Mouse (Mus musculus) spleen, adult 2 months (tissue): ENCODE measurements around the gene Nav2. TPM values are rescaled to one million over a fixed set of nuclear protein-coding genes. Genes with fewer than 3 reads are reported as not detected.
A peak's percentile ranks its signal among the peaks of the same experiment; 100 is the strongest.

Source experiments
- DNase-seq, 2 experiments: peaks; one replicate each; pipeline versions ENCODE4 v3.0.0 to v3.0.0-alpha.2; 2012 to 2021; ENCODE audit warnings: low spot score in 2 of 2, low read depth in 1 of 2
- H3K27ac ChIP-seq: fragments of 200-500 bp; 2 replicates; pipeline ENCODE4 v1.5.1; 2012; ENCODE audit warnings: low read length, inconsistent platforms; ENCODE audit not compliant: insufficient read depth
- H3K27me3 ChIP-seq: fragments of 200-500 bp; 2 replicates; pipeline ENCODE4 v1.6.1; 2012; ENCODE audit warnings: mild to moderate bottlenecking, moderate library complexity, low read length, inconsistent platforms; ENCODE audit not compliant: control insufficient read depth, insufficient read depth
- H3K36me3 ChIP-seq: fragments of 200-500 bp; 2 replicates; pipeline ENCODE4 v1.6.1; 2012; ENCODE audit warnings: mild to moderate bottlenecking, low read length, inconsistent platforms; ENCODE audit not compliant: control insufficient read depth, insufficient read depth
- H3K4me1 ChIP-seq: fragments of 200-500 bp; 2 replicates; pipeline ENCODE4 v1.6.1; 2011; ENCODE audit warnings: inconsistent platforms; ENCODE audit not compliant: control insufficient read depth, insufficient read depth, insufficient read length
- H3K4me3 ChIP-seq: fragments of 200-500 bp; 2 replicates; pipeline ENCODE4 v1.5.1; 2011; ENCODE audit warnings: mild to moderate bottlenecking, inconsistent platforms; ENCODE audit not compliant: insufficient read depth, insufficient read length; ENCODE audit errors: extremely low read depth
- CTCF ChIP-seq: fragments of 200-500 bp; IDR thresholded peaks from 2 replicates; pipeline ENCODE4 v1.5.1; 2011; ENCODE audit warnings: mild to moderate bottlenecking, inconsistent platforms; ENCODE audit not compliant: insufficient read depth, insufficient read length, insufficient replicate concordance; ENCODE audit errors: extremely low read depth
- POLR2A ChIP-seq: fragments of 200-500 bp; IDR thresholded peaks from 2 replicates; pipeline ENCODE4 v1.6.1; 2011; ENCODE audit warnings: low read depth, low read length, inconsistent platforms
- WGBS: fragments of 180-500 bp; shearing (Covaris S2); methylation state at CpG from one replicate; pipeline ENCODE4 v1.1.7; 2018; 5-methylcytosine and 5-hydroxymethylcytosine counted together
- polyA plus RNA-seq: library from polyadenylated mRNA; depleted of rRNA; stranded (reverse); fragments of >200 nt; gene quantifications from 2 replicates; pipeline ENCODE4 v1.2.3, GENCODE M21; 2012; rRNA removed

Gene Nav2
- 3.3 and 3.5 TPM in 2 replicates for polyA plus RNA-seq

GRCm38 (mm10) chr7:48908521-48909341 is at the start of gene Nav2:
Gene Nav2 (plus strand): TSS chr7:48908716.
- no peak within 1 kb of the TSS for H3K4me3 ChIP-seq
- H3K4me1 ChIP-seq = peaks cover 15% of the 10 kb centered on the region; the same call in 1 of the 2 replicates
- WGBS = 8% methylated on average over 8 of the region's 8 CpGs
- H3K27me3 ChIP-seq = no peaks in the 10 kb centered on the region
- DNase-seq = peak; percentile 10 to 29
- peak within 1 kb of the TSS; percentile 78 for H3K27ac ChIP-seq
- no peaks in the 10 kb centered on the region for H3K36me3 ChIP-seq
- TF ChIP-seq POLR2A (no peak), CTCF (no peak)

GRCm38 (mm10) chr7:48859362-48859761 is 49.2 kb upstream of the Nav2 start:
- H3K27me3 ChIP-seq = no peaks in the 10 kb centered on the region
- no peak for DNase-seq
- no peak overlapping the region for H3K4me3 ChIP-seq
- no peaks in the 10 kb centered on the region; the same call in 1 of the 2 replicates for H3K4me1 ChIP-seq
- TF ChIP-seq POLR2A = no peak
- no peak for TF ChIP-seq CTCF
- no peak overlapping the region for H3K27ac ChIP-seq
- H3K36me3 ChIP-seq = no peaks in the 10 kb centered on the region
- WGBS = 60% methylated on average over 4 of the region's 4 CpGs

- WGBS = 21% methylated on average over 1 of the region's 1 CpGs
- peaks cover under 1% of the 10 kb centered on the region; the same call in 1 of the 2 replicates for H3K4me1 ChIP-seq
Measured at GRCm38 (mm10) chr7:48860948-48861347, 47.6 kb upstream of the Nav2 start.

GRCm38 (mm10) chr7:48861796-48862195 is 46.7 kb upstream of the Nav2 start:
- H3K36me3 ChIP-seq = no peaks in the 10 kb centered on the region
- no peak overlapping the region for H3K27ac ChIP-seq
- no peaks in the 10 kb centered on the region for H3K27me3 ChIP-seq
- H3K4me3 ChIP-seq = no peak overlapping the region
- DNase-seq = no peak
- H3K4me1 ChIP-seq = peaks cover 1% of the 10 kb centered on the region; the same call in 1 of the 2 replicates
- WGBS = 82% methylated on average over 4 of the region's 4 CpGs
- TF ChIP-seq CTCF (no peak), POLR2A (no peak)

More at GRCm38 (mm10) chr7:48860948-48861347, 47.6 kb upstream of the Nav2 start:
- Histone ChIP-seq H3K4me3 (no peak overlapping the region), H3K27ac (no peak overlapping the region), H3K36me3 (no peaks in the 10 kb centered on the region), H3K27me3 (no peaks in the 10 kb centered on the region)
- no peak for TF ChIP-seq CTCF
- no peak for TF ChIP-seq POLR2A
- DNase-seq = no peak

- no peak for DNase-seq
- TF ChIP-seq POLR2A (no peak), CTCF (no peak)
- Histone ChIP-seq H3K4me3 (no peak overlapping the region), H3K36me3 (0 out of 2 replicates have a peak, but pooled peaks cover 2% of the 10 kb centered on the region), H3K27me3 (no peaks in the 10 kb centered on the region), H3K4me1 (peaks cover 1% of the 10 kb centered on the region; the same call in 1 of the 2 replicates), H3K27ac (no peak overlapping the region)
Measured at GRCm38 (mm10) chr7:48864199-48864598, 44.3 kb upstream of the Nav2 start.

GRCm38 (mm10) chr7:48864671-48865458 is 43.7 kb upstream of the Nav2 start:
- peaks cover 1% of the 10 kb centered on the region; the same call in 1 of the 2 replicates for H3K4me1 ChIP-seq
- 43% methylated on average over 9 of the region's 9 CpGs for WGBS
- no peak for TF ChIP-seq POLR2A
- TF ChIP-seq CTCF = no peak
- no peak overlapping the region for H3K4me3 ChIP-seq
- no peak overlapping the region for H3K27ac ChIP-seq
- H3K36me3 ChIP-seq = 0 out of 2 replicates have a peak, but pooled peaks cover 2% of the 10 kb centered on the region
- DNase-seq = no peak
- no peaks in the 10 kb centered on the region for H3K27me3 ChIP-seq
